Mouse (Mus musculus) adrenal gland, adult 8-10 months (tissue): Measurements from ENCODE around the gene Cdc40. TPM values are rescaled to one million over a fixed set of nuclear protein-coding genes. Genes with fewer than 3 reads are reported as not detected.

Experiments used
- total RNA-seq, 4 experiments: library from RNA; stranded (reverse); gene quantifications; 2 replicates each; pipeline ENCODE4 v1.2.4; 2022

The Cdc40 gene
- total RNA-seq, 4 experiments from 2014 or later = 27.0 to 33.0 (median 28.7) TPM

Other genes starting within 250 kb of the Cdc40 start
- gene Mettl24, start 200.0 kb downstream of the Cdc40 start, total RNA-seq = 10 to 100 TPM in 1 of 4 experiments, 1 to 10 TPM in 3; 6.7 to 10.4 (median 8.5) TPM
- gene Wasf1, start 164 bp upstream of the Cdc40 start, total RNA-seq = 1 to 10 TPM; 4.1 to 6.9 (median 5.2) TPM
- not detected for gene Gpr6, start 189.0 kb upstream of the Cdc40 start, total RNA-seq